Mouse (Mus musculus) G1E (cell line): ENCODE results near the gene Tiam2.

Experiments used
- CTCF ChIP-seq: IDR thresholded peaks from 2 replicates; pipeline ENCODE4 v1.5.1; 2012; ENCODE audit warnings: low read depth, low read length, inconsistent platforms, mixed read lengths
- GATA1 ChIP-seq: IDR thresholded peaks from 2 replicates; pipeline ENCODE4 v1.6.1; 2012; ENCODE audit warnings: borderline replicate concordance, low read length, inconsistent platforms, mixed read lengths
- POLR2AphosphoS5 ChIP-seq: IDR thresholded peaks from 2 replicates; pipeline ENCODE4 v1.6.1; 2012; ENCODE audit warnings: low read depth, low read length, inconsistent platforms; ENCODE audit not compliant: insufficient replicate concordance
- TAL1 ChIP-seq: conservative IDR thresholded peaks from 2 replicates; pipeline ENCODE4 v1.6.1; 2012; ENCODE audit warnings: low read depth, low read length, inconsistent platforms, mixed read lengths

DNA sequence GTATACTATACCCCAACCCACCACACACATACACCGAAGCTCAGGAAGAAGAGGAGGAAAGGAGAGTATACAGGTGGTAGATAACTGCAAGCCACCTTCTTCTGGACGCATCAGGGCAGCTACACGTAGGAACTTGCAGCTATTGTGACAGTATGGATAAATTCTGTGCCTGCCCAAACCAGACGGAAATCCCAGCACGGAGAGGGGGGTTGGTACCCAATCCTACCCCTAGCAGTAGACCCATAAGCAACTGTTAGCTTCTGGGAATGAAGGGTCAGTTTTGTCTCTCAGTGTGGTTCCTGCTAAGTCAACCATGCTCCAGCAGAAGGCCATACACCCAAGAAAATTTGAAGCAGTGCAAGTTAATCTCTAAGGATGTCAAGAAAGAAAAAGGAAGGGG, 23.0 kb downstream of the Tiam2 start:
- no peak for TF ChIP-seq CTCF
- TF ChIP-seq GATA1, result no peak
- TF ChIP-seq POLR2AphosphoS5, result no peak
- TF ChIP-seq TAL1, result no peak
